Mouse (Mus musculus) forebrain, embryonic 14.5 days (tissue): ENCODE results near the gene Dcst1. TPM values are rescaled to one million over a fixed set of nuclear protein-coding genes. Genes with fewer than 3 reads are reported as not detected.

ENCODE experiments used
- ATAC-seq: fragments of 200-750 bp; cut with Nextera tagmentation; 2 replicates; pipeline ENCODE4 v1.8.0; 2017; ENCODE audit warnings: mild to moderate bottlenecking, moderate library complexity
- DNase-seq: peaks from one replicate; pipeline ENCODE4 v3.0.0-alpha.2; 2015; ENCODE audit warnings: low spot score
- H3K27ac ChIP-seq: fragments of 300-500 bp; sonication (generic); 2 replicates; pipeline ENCODE4 v1.5.1; 2014; ENCODE audit warnings: low read depth, mild to moderate bottlenecking, control low read depth, low read length, moderate library complexity
- H3K27me3 ChIP-seq: fragments of 300-500 bp; sonication (generic); replicated peaks from 2 replicates; pipeline ENCODE4 v1.6.1; 2014; ENCODE audit warnings: low read length, control low read depth, mixed read lengths; ENCODE audit not compliant: control insufficient read depth, insufficient read depth
- H3K36me3 ChIP-seq: fragments of 300-500 bp; sonication (generic); 2 replicates; pipeline ENCODE4 v1.6.1; 2014; ENCODE audit warnings: low read length, control low read depth; ENCODE audit not compliant: control insufficient read depth, insufficient read depth
- H3K4me1 ChIP-seq: fragments of 300-500 bp; sonication (generic); 2 replicates; pipeline ENCODE4 v1.6.1; 2014; ENCODE audit warnings: antibody characterized with exemption, low read length, control low read depth; ENCODE audit not compliant: control insufficient read depth, insufficient read depth
- H3K4me2 ChIP-seq: fragments of 300-500 bp; sonication (generic); 2 replicates; pipeline ENCODE4 v1.6.1; 2014; ENCODE audit warnings: mild to moderate bottlenecking, control low read depth, low read length
- H3K4me3 ChIP-seq: fragments of 300-500 bp; sonication (generic); 2 replicates; pipeline ENCODE4 v1.5.1; 2014; ENCODE audit warnings: low read depth, low read length, control low read depth
- H3K9ac ChIP-seq: fragments of 300-500 bp; sonication (generic); 2 replicates; pipeline ENCODE4 v1.6.1; 2014; ENCODE audit warnings: mild to moderate bottlenecking, low read length, control low read depth, moderate library complexity
- H3K9me3 ChIP-seq: fragments of 300-500 bp; sonication (generic); replicated peaks from 2 replicates; pipeline ENCODE4 v1.6.1; 2016; ENCODE audit warnings: low read length, control low read depth, mixed read lengths; ENCODE audit not compliant: control insufficient read depth
- WGBS: fragments of 180-500 bp; shearing (Covaris S2); extraction: QIAGEN DNeasy Blood & Tissue Kit; methylation state at CpG from one replicate; pipeline ENCODE4 v1.1.7; 2014; 5-methylcytosine and 5-hydroxymethylcytosine counted together
- polyA plus RNA-seq: library from polyadenylated mRNA; unstranded; fragments of >200 nt; fragmentation: Nextera tagmentation; extraction: Ambion mirVana; gene quantifications from 2 replicates; pipeline ENCODE4 v1.2.1, GENCODE M21; 2014

Dcst1 gene
- polyA plus RNA-seq, 1 experiment from 2014 or later: 0.83 TPM

DNA sequence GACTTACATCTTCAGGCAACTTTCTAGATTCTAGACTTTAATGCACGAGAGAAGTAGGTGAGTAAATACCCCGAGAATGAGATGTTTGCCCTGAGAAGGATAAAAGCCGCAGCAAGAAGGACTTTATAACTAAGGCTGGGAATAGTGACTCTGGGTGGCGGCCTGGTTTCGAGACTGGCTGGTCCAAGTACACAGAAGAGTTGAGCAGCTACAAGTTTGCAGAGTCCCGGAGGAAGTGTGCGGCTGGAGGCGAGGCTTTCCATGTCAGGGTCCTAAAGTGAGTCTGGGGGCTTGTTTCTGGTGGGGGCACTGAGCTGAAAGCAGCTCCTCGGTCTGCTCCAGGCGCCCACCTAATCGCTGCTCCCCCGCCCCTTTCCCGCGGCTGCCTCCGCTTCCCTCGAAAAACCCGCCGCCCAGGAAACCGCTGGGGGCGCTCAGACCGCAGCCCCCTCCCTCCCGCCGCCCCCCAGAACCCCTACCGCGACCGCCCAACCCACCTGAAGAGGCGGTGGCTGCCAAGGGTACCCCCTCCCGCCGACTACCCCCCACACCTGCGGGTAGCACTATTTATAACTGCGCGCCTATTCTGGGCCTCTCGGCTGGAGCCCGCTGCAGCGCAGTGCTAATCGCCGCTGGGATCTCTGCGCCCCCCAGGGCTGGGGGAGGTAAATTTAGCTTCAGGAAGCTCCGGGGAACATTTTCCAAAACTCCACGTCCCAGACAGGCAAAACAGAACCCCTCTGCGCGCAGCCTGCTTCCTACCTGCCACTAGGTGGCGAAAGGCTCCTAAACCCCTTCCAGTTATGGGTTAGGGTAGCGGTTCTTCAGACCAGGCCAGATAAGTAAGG lies 31.0 kb upstream of the Dcst1 start:
- H3K4me1 ChIP-seq: peaks cover 38% of the 10 kb centered on the region
- peaks cover under 1% of the 10 kb centered on the region; the same call in 1 of the 2 replicates for H3K36me3 ChIP-seq
- DNase-seq (peak; percentile 83), ATAC-seq (no peak)
- peak overlapping the region; percentile 99 for H3K4me2 ChIP-seq
- peaks cover 18% of the 10 kb centered on the region for H3K27me3 ChIP-seq
- H3K27ac ChIP-seq: no peak overlapping the region
- H3K4me3 ChIP-seq: peak overlapping the region; percentile 37
- peak overlapping the region; percentile 61 for H3K9ac ChIP-seq
- WGBS: 1% methylated on average over 44 of the region's 44 CpGs
- H3K9me3 ChIP-seq: no peaks in the 10 kb centered on the region

DNA sequence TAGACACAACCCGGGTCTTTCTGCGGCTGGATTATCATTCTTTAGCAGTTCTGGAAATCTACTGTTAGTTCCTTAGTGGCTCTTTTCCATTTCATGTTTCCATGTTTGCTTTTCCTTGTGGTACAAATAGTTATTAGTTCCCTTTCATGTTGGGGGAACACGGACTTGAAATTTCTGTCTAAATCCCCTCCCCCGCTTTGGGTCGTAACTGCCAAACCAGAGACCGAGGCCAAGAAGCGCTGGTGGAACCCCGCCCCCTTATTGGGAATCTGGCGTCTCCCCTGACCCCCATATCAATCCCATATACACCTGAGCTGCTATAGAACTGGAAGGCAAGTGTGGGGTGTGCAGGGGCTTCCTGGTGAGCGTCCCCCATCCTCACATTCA lies 30.4 kb upstream of the Dcst1 start:
- Histone ChIP-seq H3K27ac (no peak overlapping the region), H3K4me3 (peak overlapping the region; percentile 37)
- 4% methylated on average over 10 of the region's 10 CpGs for WGBS

DNA sequence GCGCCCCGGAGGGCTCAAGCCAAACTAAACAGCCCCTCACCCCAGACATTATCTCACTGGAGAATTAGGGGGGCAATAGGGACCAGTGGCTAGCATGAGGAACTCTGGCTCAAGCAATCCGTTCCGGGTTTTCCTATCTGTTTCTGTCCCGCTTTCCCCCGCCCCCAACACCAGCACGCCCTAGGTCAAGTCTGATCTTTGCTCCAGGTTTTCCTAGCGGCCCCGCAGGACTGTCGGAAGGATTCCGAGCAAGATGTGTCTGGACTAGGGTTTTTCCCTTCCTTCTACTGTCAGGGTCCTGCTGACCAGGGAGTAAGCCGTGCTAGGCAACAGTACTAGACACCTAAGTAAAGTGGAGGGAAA lies 29.8 kb upstream of the Dcst1 start:
- Histone ChIP-seq H3K27me3 (peaks cover 18% of the 10 kb centered on the region), H3K27ac (no peak overlapping the region; the same call in 1 of the 2 replicates), H3K9me3 (no peaks in the 10 kb centered on the region), H3K9ac (peak overlapping the region; percentile 51), H3K4me2 (peak overlapping the region; percentile 99), H3K36me3 (no peaks in the 10 kb centered on the region), H3K4me3 (peak overlapping the region; percentile 36), H3K4me1 (peaks cover 44% of the 10 kb centered on the region)
- DNase-seq (peak; percentile 82), ATAC-seq (no peak)
- WGBS: under 1% methylated on average over 10 of the region's 12 CpGs

More for the DNA sequence above, 30.4 kb upstream of the Dcst1 start:
- Histone ChIP-seq H3K9me3 (no peaks in the 10 kb centered on the region), H3K4me2 (peak overlapping the region; percentile 99), H3K27me3 (peaks cover 18% of the 10 kb centered on the region), H3K36me3 (no peaks in the 10 kb centered on the region), H3K4me1 (peaks cover 44% of the 10 kb centered on the region), H3K9ac (no peak overlapping the region)
- ATAC-seq (no peak), DNase-seq (no peak)

DNA sequence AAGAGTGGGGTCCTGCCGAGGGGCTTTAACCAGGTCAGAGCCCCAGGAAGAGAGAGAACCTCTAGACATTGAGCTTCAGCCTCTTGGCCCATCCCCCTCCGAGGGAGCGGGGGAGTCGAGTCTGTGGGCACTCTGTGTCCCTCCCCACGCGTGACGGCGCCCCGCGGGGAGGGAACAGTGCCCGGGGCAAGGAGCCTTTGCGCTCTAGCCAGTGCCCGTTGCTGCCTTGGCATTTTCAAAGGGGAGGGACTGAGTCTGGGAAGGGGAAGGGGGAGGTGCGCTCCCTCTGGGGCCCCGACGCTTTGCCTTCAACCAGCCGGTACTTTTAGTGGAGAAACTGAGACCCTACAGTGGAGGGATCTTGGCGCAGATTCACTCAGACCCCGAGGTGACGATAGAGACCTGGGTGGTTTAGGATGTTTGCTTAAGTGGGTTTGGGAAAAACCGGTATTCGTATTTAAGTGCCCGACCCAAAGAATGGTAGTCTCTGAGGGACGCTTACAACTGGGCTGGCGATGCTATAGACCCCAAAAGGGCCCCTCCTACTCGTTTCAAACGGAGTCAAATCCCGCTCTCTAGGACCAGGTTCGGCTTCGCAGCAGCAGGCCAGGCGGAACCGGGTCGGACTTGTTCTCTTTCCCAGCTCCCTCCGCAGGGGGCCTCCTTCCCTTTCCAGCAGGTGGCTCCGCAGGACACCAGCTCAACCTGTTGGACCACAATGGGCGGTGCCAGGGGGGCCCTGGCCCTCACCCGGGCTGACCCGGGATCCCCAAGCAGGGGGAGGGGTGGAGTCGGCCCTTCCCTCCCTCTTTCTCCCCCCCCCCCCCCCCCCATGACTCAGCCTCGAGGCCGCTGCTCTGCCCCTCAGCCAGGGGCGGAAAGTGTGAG lies 29.2 kb upstream of the Dcst1 start, which contains the start of gene Zbtb7b:
Gene Zbtb7b, minus strand, starts transcription at position 771 of the 888 bp plus-strand sequence.
- ATAC-seq: peak; percentile 54
- peaks cover 44% of the 10 kb centered on the region for H3K4me1 ChIP-seq
- H3K27me3 ChIP-seq: peaks cover 18% of the 10 kb centered on the region
- H3K4me2 ChIP-seq: peak within 1 kb of the TSS; percentile 99
- peak within 1 kb of the TSS; percentile 51 for H3K9ac ChIP-seq
- peak within 1 kb of the TSS; percentile 37 for H3K4me3 ChIP-seq
- peak; percentile 65 for DNase-seq
- no peaks in the 10 kb centered on the region for H3K36me3 ChIP-seq
- H3K27ac ChIP-seq: peak within 1 kb of the TSS; percentile 49; the same call in 1 of the 2 replicates
- under 1% methylated on average over 39 of the region's 42 CpGs for WGBS
- H3K9me3 ChIP-seq: no peaks in the 10 kb centered on the region

GRCm38 (mm10) chr3:89393605-89394004 lies 28.6 kb upstream of the Dcst1 start:
- DNase-seq (peak; percentile 96), ATAC-seq (peak; percentile 92)
- peak overlapping the region; percentile 36 for H3K4me3 ChIP-seq
- peak overlapping the region; percentile 99 for H3K4me2 ChIP-seq
- no peaks in the 10 kb centered on the region for H3K9me3 ChIP-seq
- peak overlapping the region; percentile 49; the same call in 1 of the 2 replicates for H3K27ac ChIP-seq
- H3K27me3 ChIP-seq: peaks cover 18% of the 10 kb centered on the region
- peaks cover 44% of the 10 kb centered on the region for H3K4me1 ChIP-seq
- no peaks in the 10 kb centered on the region for H3K36me3 ChIP-seq
- 0% methylated on average over 15 of the region's 15 CpGs for WGBS
- peak overlapping the region; percentile 51 for H3K9ac ChIP-seq

GRCm38 (mm10) chr3:89392871-89393311 lies 27.8 kb upstream of the Dcst1 start:
- no peak overlapping the region for H3K27ac ChIP-seq
- peak overlapping the region; percentile 36 for H3K4me3 ChIP-seq
- no peak for ATAC-seq
- H3K9ac ChIP-seq: peak overlapping the region; percentile 66; the same call in 1 of the 2 replicates
- peak overlapping the region; percentile 99 for H3K4me2 ChIP-seq
- peaks cover 44% of the 10 kb centered on the region for H3K4me1 ChIP-seq
- 1% methylated on average over 22 of the region's 24 CpGs for WGBS
- no peak for DNase-seq
- H3K9me3 ChIP-seq: no peaks in the 10 kb centered on the region
- H3K36me3 ChIP-seq: no peaks in the 10 kb centered on the region
- H3K27me3 ChIP-seq: peaks cover 18% of the 10 kb centered on the region

DNA sequence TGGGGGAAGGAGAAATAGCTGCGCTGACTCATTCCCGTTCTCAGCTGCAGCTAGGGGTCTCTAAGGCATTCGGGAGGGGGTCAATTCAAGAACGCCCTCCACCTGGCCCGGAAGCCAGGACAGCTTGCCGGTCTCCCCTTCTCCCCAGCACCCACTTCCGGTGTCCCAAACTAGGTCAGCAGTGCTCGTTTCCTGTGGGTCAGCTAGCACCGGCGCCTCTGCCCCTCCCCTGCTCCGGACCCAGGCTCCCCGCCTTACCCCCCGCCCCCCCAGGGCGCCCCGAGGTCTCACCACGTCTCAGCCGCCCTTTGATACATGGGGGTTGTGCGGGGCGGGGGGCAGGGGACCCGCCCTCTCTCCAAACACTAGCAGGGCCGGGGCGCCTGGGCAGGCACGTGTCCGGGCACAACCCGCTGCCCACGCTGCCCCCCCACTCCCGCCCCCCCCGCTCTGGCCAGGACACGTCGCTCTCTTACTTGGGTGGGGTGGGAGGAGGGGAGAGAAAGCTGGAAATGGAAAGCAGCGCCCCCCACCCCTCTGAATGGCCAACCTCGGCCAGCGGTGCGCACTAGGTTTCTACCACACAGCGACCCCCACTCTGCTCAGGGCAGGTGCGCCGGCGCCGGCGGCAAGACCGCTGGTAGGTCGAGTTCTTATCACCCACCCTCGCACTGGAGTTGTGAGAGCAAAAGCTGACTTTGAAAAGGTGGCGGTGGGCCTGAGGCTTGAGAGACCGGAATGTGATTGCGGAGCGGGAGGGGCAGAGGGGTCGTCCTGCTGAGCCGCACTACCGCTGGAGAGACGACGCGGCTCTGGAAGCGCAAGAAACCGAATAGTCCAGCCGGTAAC lies 26.8 kb upstream of the Dcst1 start:
- no peak for ATAC-seq
- under 1% methylated on average over 56 of the region's 56 CpGs for WGBS

More for the DNA sequence above, 26.8 kb upstream of the Dcst1 start:
- Histone ChIP-seq H3K27ac (no peak overlapping the region), H3K9ac (peak overlapping the region; percentile 66), H3K4me3 (peak overlapping the region; percentile 36), H3K9me3 (no peaks in the 10 kb centered on the region), H3K4me2 (peak overlapping the region; percentile 99), H3K27me3 (peaks cover 18% of the 10 kb centered on the region), H3K36me3 (no peaks in the 10 kb centered on the region), H3K4me1 (peaks cover 44% of the 10 kb centered on the region)
- peak; percentile 33 for DNase-seq
